Mouse (Mus musculus) ZHBTc4 (cell line): ENCODE results near the gene Acaca.

ENCODE experiments used
- DNase-seq: peaks from one replicate; pipeline ENCODE4 v3.0.0-alpha.2; 2011; ENCODE audit warnings: low read depth, low spot score

The Acaca gene

DNA sequence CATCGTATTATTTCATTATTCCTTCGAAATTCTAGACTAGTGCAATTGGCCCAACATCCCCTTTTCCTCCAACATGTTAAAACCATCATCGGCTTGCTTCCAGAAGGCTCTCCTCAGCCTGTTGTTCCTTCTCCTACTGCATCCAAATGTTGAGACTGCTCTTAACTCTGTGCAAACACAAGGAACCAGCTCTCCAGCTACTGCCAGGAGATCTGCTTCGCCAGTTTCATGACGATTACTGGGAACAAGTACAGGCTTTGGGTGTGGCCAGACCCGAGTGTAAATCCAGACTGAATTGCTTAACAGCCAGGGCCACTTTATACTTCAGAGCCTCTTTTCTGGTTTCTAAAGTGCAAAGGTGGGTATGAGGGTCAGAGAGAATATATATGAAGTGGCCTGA lies 259.9 kb downstream of the Acaca start:
- DNase-seq = no peak

DNA sequence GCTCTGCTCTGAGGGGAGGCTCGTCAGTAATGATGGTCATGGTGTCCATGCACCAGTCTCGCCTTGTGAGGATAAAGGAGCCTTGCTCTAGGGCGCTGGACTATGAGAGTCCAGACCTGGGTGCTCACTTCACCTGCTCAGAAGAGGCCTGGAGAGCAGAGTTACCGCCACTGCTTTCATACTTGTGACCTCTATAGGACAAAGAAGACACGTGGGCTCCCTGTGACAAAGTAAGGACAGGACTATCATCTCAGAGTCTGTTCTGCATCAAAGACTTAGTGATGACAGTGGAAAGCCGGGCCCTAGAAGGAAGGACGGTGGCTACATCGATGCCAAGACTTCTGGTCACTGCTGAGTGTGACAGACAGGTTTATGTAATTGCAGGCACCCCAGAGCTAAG lies 261.7 kb downstream of the Acaca start:
- DNase-seq = no peak

GRCm38 (mm10) chr11:84392066-84392465 lies 262.6 kb downstream of the Acaca start:
- DNase-seq = peak; percentile 29

DNA sequence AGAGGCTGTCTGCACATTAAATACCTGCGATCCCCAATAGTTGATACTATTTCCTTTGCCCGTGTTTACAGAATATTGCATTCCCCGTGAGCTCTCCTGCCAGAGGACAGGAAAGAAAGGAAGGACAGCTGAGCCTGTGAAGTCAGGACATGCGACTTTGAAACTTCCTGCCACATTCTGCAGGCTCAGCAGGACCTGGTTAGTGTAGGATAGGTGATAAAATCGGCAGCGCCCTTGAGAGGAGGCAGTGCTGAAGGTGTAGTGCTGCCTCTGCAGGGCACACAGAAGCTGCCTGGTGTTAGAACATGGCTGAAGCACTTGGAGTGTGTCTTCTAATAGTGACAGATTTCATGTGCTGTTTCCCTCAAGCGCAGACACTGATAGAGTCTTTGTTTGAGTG lies 264.1 kb downstream of the Acaca start:
- DNase-seq = no peak

- DNase-seq = no peak
These were observed 265.5 kb downstream of the Acaca start for GRCm38 (mm10) chr11:84395010-84395409.

DNA sequence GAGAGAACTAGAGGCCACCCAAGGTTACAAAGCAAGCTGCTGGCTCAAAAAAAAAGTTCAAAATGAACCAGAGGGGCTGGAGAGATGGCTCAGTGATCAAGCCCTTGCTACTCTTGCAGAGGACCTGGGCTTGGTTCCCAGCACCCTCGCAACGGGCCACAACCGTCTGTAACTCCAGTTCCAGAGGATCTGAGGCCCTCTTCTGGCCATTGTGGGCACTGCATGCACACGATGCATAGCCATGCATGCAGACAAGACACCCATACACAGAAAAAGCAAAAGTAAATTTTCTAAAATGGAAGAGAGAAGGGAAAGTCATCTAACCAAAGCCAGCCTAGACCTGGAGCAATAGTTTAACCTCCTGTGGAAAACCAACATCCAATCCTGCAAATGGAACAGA lies 277.3 kb downstream of the Acaca start:
- peak; percentile 38 for DNase-seq

- DNase-seq = no peak
These were observed 280.9 kb downstream of the Acaca start for GRCm38 (mm10) chr11:84410383-84410782.

- DNase-seq = peak; percentile 29
These were observed 281.6 kb downstream of the Acaca start for GRCm38 (mm10) chr11:84410879-84411641.

DNA sequence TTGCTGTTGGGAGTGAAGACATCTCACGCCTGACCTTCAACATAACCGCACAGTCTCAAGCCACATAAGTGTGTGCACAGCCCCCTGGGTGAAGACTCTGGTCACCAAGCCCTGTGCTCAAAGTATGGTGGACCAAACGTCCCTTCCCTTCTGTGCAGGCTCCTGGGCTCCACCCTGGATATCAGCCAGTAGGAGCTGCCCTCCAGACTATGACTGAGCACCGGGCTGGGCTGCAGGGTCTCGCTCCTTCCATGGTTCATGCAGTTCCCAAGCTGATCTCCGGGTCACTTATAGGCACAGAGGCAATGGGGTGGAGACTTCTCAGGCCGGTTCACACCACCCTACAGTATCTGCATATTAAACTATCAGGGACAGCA lies 282.2 kb downstream of the Acaca start:
- peak; percentile 22 for DNase-seq

DNA sequence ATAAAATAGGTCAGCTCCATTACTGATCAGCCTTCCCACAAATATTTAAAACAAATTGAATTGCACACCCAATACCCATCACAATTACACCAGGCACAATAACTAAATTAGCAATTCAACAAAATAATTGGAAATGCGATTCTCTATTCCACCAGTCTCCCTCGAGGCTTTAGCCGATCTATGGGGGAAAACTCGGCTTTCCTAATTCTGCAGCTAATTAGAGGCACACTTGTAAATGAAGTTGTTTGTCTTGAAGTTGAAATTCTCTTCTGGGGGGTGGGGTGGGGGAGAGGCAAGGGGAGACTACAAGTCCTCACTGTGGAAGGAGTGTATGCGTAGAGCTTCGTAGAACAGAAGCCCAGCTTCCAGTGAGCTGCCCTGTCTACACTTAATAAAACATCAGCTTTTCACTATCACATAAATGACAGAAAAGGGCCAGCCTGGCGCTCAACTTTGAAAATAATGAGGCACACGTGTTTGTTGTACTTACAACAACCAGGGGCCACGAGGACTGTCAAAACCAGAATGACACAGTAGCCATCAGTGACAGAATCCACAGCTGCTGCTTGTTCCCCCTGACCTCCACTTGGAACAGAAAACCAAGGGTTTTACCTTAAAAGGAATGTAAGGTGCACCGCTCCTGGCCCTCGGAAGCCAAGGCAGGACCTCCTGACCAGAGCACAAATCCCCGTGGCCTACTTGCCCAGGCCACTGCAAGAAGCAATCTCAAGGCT lies 282.9 kb downstream of the Acaca start:
- DNase-seq = no peak

GRCm38 (mm10) chr11:84413111-84413510 lies 283.6 kb downstream of the Acaca start:
- DNase-seq = peak; percentile 11

DNA sequence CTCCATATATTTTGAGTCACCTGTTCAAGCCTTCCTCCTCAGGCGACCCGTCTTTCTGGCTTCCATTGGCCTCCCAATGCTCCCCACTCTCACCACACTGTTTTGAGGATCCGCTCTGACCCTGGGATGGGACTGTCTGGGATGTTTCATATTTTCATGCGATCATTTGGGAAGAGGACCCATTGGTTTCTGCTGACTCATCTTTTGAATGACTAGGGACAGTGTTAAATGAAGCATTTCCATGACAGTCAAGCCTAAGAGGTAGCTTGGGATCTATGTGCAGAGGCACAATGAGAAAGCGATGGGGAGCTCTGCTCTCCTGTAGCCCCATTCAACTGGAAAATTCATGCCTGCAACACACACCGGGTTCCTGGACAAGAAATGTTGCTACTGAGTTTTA lies 291.3 kb downstream of the Acaca start:
- DNase-seq = no peak

GRCm38 (mm10) chr11:84425736-84426632 lies 296.5 kb downstream of the Acaca start:
- peak; percentile 27 for DNase-seq

DNA sequence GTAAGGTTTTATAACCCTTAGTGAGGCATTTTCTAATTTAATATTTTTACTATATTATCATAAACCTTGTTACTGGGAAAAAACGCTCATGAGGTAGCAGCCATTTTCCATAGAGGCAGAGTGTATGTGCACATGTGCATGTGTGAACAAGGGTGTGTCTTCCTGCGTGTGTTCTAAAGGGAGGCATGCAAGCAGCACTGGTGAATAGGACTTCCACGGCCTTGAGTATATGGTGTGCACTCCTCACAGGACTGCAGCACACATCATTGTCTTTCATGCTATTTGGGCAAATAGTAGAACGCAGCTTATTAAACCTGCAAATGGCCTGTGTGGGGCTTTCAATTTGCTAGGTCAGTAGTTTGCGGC lies 297.1 kb downstream of the Acaca start:
- no peak for DNase-seq

- peak; percentile 73 for DNase-seq
These were observed 300.1 kb downstream of the Acaca start for GRCm38 (mm10) chr11:84429581-84429980.

DNA sequence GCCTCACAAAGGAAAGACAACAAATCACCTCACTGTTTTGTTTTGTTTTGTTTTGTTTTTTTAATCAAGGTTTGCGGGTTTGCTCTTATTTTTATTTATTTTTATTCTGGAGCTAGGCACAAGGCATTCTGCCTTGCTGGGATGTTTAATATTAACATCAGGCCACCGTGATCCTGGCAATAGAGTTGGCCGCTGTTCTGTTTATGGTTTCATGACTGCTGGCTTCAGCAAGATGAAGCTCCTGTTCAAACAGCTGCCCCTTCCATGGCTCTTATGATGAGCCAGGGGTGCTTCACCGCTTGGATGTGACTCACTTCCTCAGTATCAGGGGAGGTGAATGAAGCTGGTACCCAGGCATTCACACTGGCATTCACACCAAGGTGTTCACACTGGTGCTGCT lies 300.9 kb downstream of the Acaca start:
- DNase-seq = no peak

GRCm38 (mm10) chr11:84434879-84435278 lies 305.4 kb downstream of the Acaca start:
- DNase-seq = peak; percentile 77

- no peak for DNase-seq
These were observed 310.9 kb downstream of the Acaca start for GRCm38 (mm10) chr11:84440402-84440801.

- no peak for DNase-seq
These were observed 313.3 kb downstream of the Acaca start for GRCm38 (mm10) chr11:84442554-84443331.
